9 mouse cellular contexts compared by ENCODE assay signal in genomic region chr9:23250026-23250425, GRCm38 (mm10). TPM values are rescaled to one million over a fixed set of nuclear protein-coding genes. Genes with fewer than 3 reads are reported as not detected.
DNase-seq lines count a peak whose midpoint lies in the region; ATAC-seq and TF ChIP-seq lines count a peak whose summit lies in the region.
"Had no signal": no experiment of that assay in that cellular context is flagged by ENCODE, and none has a peak within 500 bp of the region (broad histone marks: within the 10 kb centered on the region; RNA-seq: fewer than 3 reads in every experiment).

No protein-coding gene starts in this region.

- no peaks in the 10 kb centered on the region for H3K79me2 ChIP-seq in C2C12 (ENCODE audit: control insufficient read depth, insufficient read depth)

- no peak overlapping the region for H3ac ChIP-seq in C2C12 (ENCODE audit: control insufficient read depth, insufficient read length, low read depth)

- H3K4me1 ChIP-seq in embryonic fibroblast, embryonic 13.5 days (ENCODE audit: control insufficient read depth, insufficient read depth, low read length), result peaks cover 14% of the 10 kb centered on the region
- peaks cover 8% of the 10 kb centered on the region for H3K4me1 ChIP-seq in heart, embryonic 16.5 days (ENCODE audit: control insufficient read depth, insufficient read depth, low read length)
- no peaks in the 10 kb centered on the region; the same call in 1 of the 2 replicates for H3K4me1 ChIP-seq in olfactory bulb, adult 2 months (ENCODE audit: control insufficient read depth, insufficient read depth, low read length)
- H3K4me1 ChIP-seq in thymus, adult 2 months (replicated peaks; ENCODE audit: control insufficient read depth, insufficient read depth, low read length), result no peaks in the 10 kb centered on the region

- no peak overlapping the region for H3K9ac ChIP-seq in heart, embryonic 16.5 days (ENCODE audit: low read length)
- H3K9ac ChIP-seq: embryonic facial prominence, embryonic 13.5 days had no signal

- H3K4me2 ChIP-seq in heart, embryonic 16.5 days (ENCODE audit: low read depth, low read length), result no peak overlapping the region
- H3K4me2 ChIP-seq: embryonic facial prominence, embryonic 13.5 days had no signal

- DNase-seq in brain, adult 2 months (ENCODE audit: low read depth, low spot score), result peak; percentile 87
- DNase-seq in kidney, postnatal 25 days, result peak; percentile 73 to 79
- peak; percentile 56 to 67 for DNase-seq in lung, adult 18-20 months
- peak; percentile 56 for DNase-seq in thymus, adult 2 months

- H3K9me3 ChIP-seq in heart, embryonic 16.5 days (replicated peaks; ENCODE audit: control insufficient read depth, low read length), result no peaks in the 10 kb centered on the region
- H3K9me3 ChIP-seq: embryonic facial prominence, embryonic 13.5 days had no signal

- TF ChIP-seq POLR2A in embryonic fibroblast, embryonic 13.5 days (IDR thresholded peaks at IDR 0.05; ENCODE audit: low read depth, low read length), result no peak
- no peak for TF ChIP-seq POLR2A in olfactory bulb, adult 2 months (IDR thresholded peaks at IDR 0.05; ENCODE audit: insufficient read depth, low read depth, low read length)
- no peak for TF ChIP-seq POLR2A in thymus, adult 2 months (IDR thresholded peaks at IDR 0.05; ENCODE audit: control insufficient read depth, extremely low read depth, insufficient read depth, low read length, poor library complexity)

- 10% methylated on average over 5 of the region's 5 CpGs for WGBS in heart, embryonic 16.5 days
- WGBS in olfactory bulb, adult 2 months, result 26% methylated on average over 5 of the region's 5 CpGs
- WGBS in thymus, adult 2 months, result 11% methylated on average over 5 of the region's 5 CpGs

- H3K4me3 ChIP-seq in C2C12 (ENCODE audit: insufficient read depth, poor library complexity, severe bottlenecking), result no peak overlapping the region
- no peak overlapping the region for H3K4me3 ChIP-seq in embryonic fibroblast, embryonic 13.5 days (ENCODE audit: insufficient read depth, low read length)
- no peak overlapping the region for H3K4me3 ChIP-seq in heart, embryonic 16.5 days (ENCODE audit: low read length)
- H3K4me3 ChIP-seq in olfactory bulb, adult 2 months (ENCODE audit: insufficient read depth, low read depth, low read length), result no peak overlapping the region
- no peak overlapping the region for H3K4me3 ChIP-seq in thymus, adult 2 months (ENCODE audit: control insufficient read depth, insufficient read depth, low read length)
- H3K4me3 ChIP-seq: embryonic facial prominence, embryonic 13.5 days had no signal

- peak; percentile 30 for ATAC-seq in heart, embryonic 16.5 days (replicated peaks; ENCODE audit: extremely low read depth, insufficient read depth, low FRiP score)

- no peaks in the 10 kb centered on the region for H3K36me3 ChIP-seq in C2C12 (ENCODE audit: control insufficient read depth, insufficient read depth)
- H3K36me3 ChIP-seq in heart, embryonic 16.5 days (ENCODE audit: control insufficient read depth, insufficient read depth), result no peaks in the 10 kb centered on the region
- no peaks in the 10 kb centered on the region for H3K36me3 ChIP-seq in thymus, adult 2 months (ENCODE audit: control insufficient read depth, insufficient read depth, low read length)
- H3K36me3 ChIP-seq: embryonic facial prominence, embryonic 13.5 days had no signal

- H3K27me3 ChIP-seq in C2C12 (ENCODE audit: control insufficient read depth, insufficient read depth, insufficient read length), result no peaks in the 10 kb centered on the region
- no peaks in the 10 kb centered on the region for H3K27me3 ChIP-seq in heart, embryonic 16.5 days (ENCODE audit: control insufficient read depth, insufficient read depth, low read length)
- no peaks in the 10 kb centered on the region for H3K27me3 ChIP-seq in thymus, adult 2 months (ENCODE audit: control insufficient read depth, insufficient read depth, low read length)

- no peak overlapping the region for H3K27ac ChIP-seq in embryonic fibroblast, embryonic 13.5 days (ENCODE audit: insufficient read depth, low read length)
- no peak overlapping the region for H3K27ac ChIP-seq in heart, embryonic 16.5 days (ENCODE audit: low read length)
- H3K27ac ChIP-seq in olfactory bulb, adult 2 months (ENCODE audit: insufficient read depth, low read depth, low read length), result no peak overlapping the region
- H3K27ac ChIP-seq in thymus, adult 2 months (ENCODE audit: control insufficient read depth, insufficient read depth, low read length), result no peak overlapping the region
- H3K27ac ChIP-seq: embryonic facial prominence, embryonic 13.5 days had no signal

- TF ChIP-seq CTCF in C2C12 (IDR thresholded peaks at IDR 0.05; ENCODE audit: control insufficient read depth, insufficient read depth, insufficient read length), result peak; percentile 95
- TF ChIP-seq CTCF in embryonic fibroblast, embryonic 13.5 days (IDR thresholded peaks at IDR 0.05; ENCODE audit: borderline replicate concordance, insufficient read depth, low read length), result peak; percentile 98
- peak; percentile 65 for TF ChIP-seq CTCF in olfactory bulb, adult 2 months (IDR thresholded peaks at IDR 0.05; ENCODE audit: insufficient read depth, low read depth, low read length)
- peak; percentile 85 for TF ChIP-seq CTCF in thymus, adult 2 months (IDR thresholded peaks at IDR 0.05; ENCODE audit: borderline replicate concordance, control insufficient read depth, extremely low read depth, insufficient read depth, low read length, poor library complexity)

- no peaks in the 10 kb centered on the region for H3K79me3 ChIP-seq in C2C12 (ENCODE audit: low read depth)

TF ChIP-seq in C2C12, 6 proteins besides CTCF, POLR2A, EP300 and RAD21:
- no peak for TF ChIP-seq MYOD1 (IDR thresholded peaks at IDR 0.05; ENCODE audit: control insufficient read depth, insufficient read length, low read depth)
- TF ChIP-seq USF1 (IDR thresholded peaks at IDR 0.05; ENCODE audit: low read depth), result no peak
- no peak for TF ChIP-seq MAX (IDR thresholded peaks at IDR 0.05)
- TF ChIP-seq FOSL1 (IDR thresholded peaks at IDR 0.05; ENCODE audit: insufficient read depth, low read length, poor library complexity, severe bottlenecking), result no peak
- TF ChIP-seq MYOG (IDR thresholded peaks at IDR 0.05; ENCODE audit: control insufficient read depth, extremely low read depth, insufficient read length), result no peak
- no peak for TF ChIP-seq CEBPB (IDR thresholded peaks at IDR 0.05; ENCODE audit: low read depth)

RNA-seq across cellular contexts. Expression of gene Bmper, which starts 27.1 kb away (rescaled TPM):
- polyA plus RNA-seq in C2C12 (2012; fragmentation: generic; extraction: Trizol), result 1.2 TPM
- 17.2 and 18.0 TPM in 2 replicates for polyA plus RNA-seq in embryonic fibroblast, embryonic 13.5 days (2011; ENCODE audit: insufficient read length, low read depth, missing spikeins)
- polyA plus RNA-seq in heart, embryonic 16.5 days (2015; fragmentation: Nextera tagmentation; extraction: Ambion mirVana), result 6.0 and 8.5 TPM in 2 replicates
- polyA plus RNA-seq in olfactory bulb, adult 2 months (2012; ENCODE audit: insufficient read depth, insufficient read length, low replicate concordance, missing spikeins), result not detected in 2 replicates
- polyA plus RNA-seq in thymus, adult 2 months (2012; rRNA removed), result 0.18 and 0.40 TPM in 2 replicates
